Mouse (Mus musculus): ENCODE measurements around the gene Ccr10.

GRCm38 (mm10) chr11:101180846-101181740 lies 5.8 kb upstream of the Ccr10 start:
- TF ChIP-seq CTCF (IDR thresholded peaks at IDR 0.05): peak; percentile 83
- no peak for TF ChIP-seq POLR2A (IDR thresholded peaks at IDR 0.05; ENCODE audit: insufficient read depth, low read depth, low read length)
- peak; percentile 77; the same call in 1 of the 2 replicates for TF ChIP-seq EP300 (IDR thresholded peaks at IDR 0.05; ENCODE audit: insufficient read depth, low read depth, low read length)

Measured in heart, adult 2 months (tissue).